Mouse (Mus musculus) yolk sac, embryonic 10.5 days (tissue): ENCODE results near the gene Eno1.

ENCODE experiments used
- DNase-seq: peaks from one replicate; pipeline ENCODE4 v3.0.0-alpha.2; 2017; ENCODE audit warnings: low spot score

The Eno1 gene

GRCm38 (mm10) chr4:150226818-150227688, 9.5 kb upstream of the Eno1 start:
- no peak for DNase-seq

GRCm38 (mm10) chr4:150228581-150229348, 7.8 kb upstream of the Eno1 start:
- DNase-seq, result no peak

- no peak for DNase-seq
Observed at GRCm38 (mm10) chr4:150229747-150230390, 6.7 kb upstream of the Eno1 start.

GRCm38 (mm10) chr4:150230460-150231407, 5.8 kb upstream of the Eno1 start:
- DNase-seq, result peak; percentile 38

- DNase-seq, result no peak
Observed at GRCm38 (mm10) chr4:150231871-150232270, 4.7 kb upstream of the Eno1 start.

- DNase-seq, result no peak
Observed at GRCm38 (mm10) chr4:150234599-150235327, 1.8 kb upstream of the Eno1 start.

- no peak for DNase-seq
Observed at GRCm38 (mm10) chr4:150235585-150235984, 936 bp upstream of the Eno1 start.

- no peak for DNase-seq
Observed at GRCm38 (mm10) chr4:150236031-150236430, 490 bp upstream of the Eno1 start.

- DNase-seq, result no peak
Observed at GRCm38 (mm10) chr4:150237636-150238361, 1.3 kb downstream of the Eno1 start.

- DNase-seq, result no peak
Observed at GRCm38 (mm10) chr4:150238433-150239086, 2.0 kb downstream of the Eno1 start.

- DNase-seq, result no peak
Observed at GRCm38 (mm10) chr4:150239087-150239480, 2.6 kb downstream of the Eno1 start.

GRCm38 (mm10) chr4:150239503-150239902, 3.0 kb downstream of the Eno1 start:
- no peak for DNase-seq

- peak; percentile 86 for DNase-seq
Observed at GRCm38 (mm10) chr4:150239951-150240368, 3.4 kb downstream of the Eno1 start.

GRCm38 (mm10) chr4:150240381-150240886, 3.9 kb downstream of the Eno1 start:
- DNase-seq, result no peak

GRCm38 (mm10) chr4:150241708-150242107, 5.2 kb downstream of the Eno1 start:
- no peak for DNase-seq

GRCm38 (mm10) chr4:150242745-150243144, 6.2 kb downstream of the Eno1 start:
- no peak for DNase-seq

GRCm38 (mm10) chr4:150245876-150246275, 9.4 kb downstream of the Eno1 start:
- no peak for DNase-seq

- no peak for DNase-seq
Observed at GRCm38 (mm10) chr4:150248009-150248408, 11.5 kb downstream of the Eno1 start.

- no peak for DNase-seq
Observed at GRCm38 (mm10) chr4:150248917-150249316, 12.4 kb downstream of the Eno1 start.
